ENCODE assay signal across 22 mouse cellular contexts in the genomic region with DNA sequence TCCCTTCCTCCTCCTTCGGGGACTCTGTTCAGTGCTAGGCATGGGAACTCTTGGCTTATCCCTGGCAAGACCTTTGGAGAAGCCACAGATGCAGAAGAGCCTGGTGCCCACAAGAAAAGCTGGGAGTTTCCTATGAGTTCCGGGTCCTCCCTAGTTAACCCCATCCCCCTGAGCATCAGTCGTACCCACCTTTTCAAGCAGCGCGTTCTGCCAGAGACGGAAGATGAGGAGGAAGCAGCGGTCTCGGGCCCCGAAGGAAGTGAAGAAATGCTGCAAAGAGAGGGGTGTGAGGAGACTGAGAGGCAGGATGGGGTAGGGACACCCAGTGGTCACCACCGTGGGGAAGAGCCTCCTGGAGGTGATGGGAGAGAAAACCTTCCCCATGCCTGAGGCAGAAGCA.
"Had no signal": no experiment of that assay in that cellular context is flagged by ENCODE, and none has a peak within 500 bp of the region (broad histone marks: within the 10 kb centered on the region; RNA-seq: fewer than 3 reads in every experiment).

No protein-coding gene starts in this region.

- ATAC-seq: liver, postnatal 0 days; lung, postnatal 0 days; midbrain, embryonic 15.5 days had no signal

- H3K4me2 ChIP-seq: limb, embryonic 12.5 days; limb, embryonic 15.5 days; liver, embryonic 11.5 days; lung, embryonic 14.5 days; midbrain, embryonic 12.5 days; midbrain, embryonic 15.5 days; neural tube, embryonic 12.5 days; neural tube, embryonic 15.5 days had no signal

- H3K27ac ChIP-seq: limb, embryonic 12.5 days; limb, embryonic 15.5 days; liver, embryonic 14.5 days; macrophage; midbrain, embryonic 12.5 days; midbrain, embryonic 15.5 days; neural tube, embryonic 12.5 days; neural tube, embryonic 15.5 days; stomach, postnatal 0 days had no signal

- H3K9me3 ChIP-seq: limb, embryonic 12.5 days; limb, embryonic 15.5 days; midbrain, embryonic 12.5 days; midbrain, embryonic 15.5 days; neural tube, embryonic 12.5 days; neural tube, embryonic 15.5 days had no signal

- H3K4me1 ChIP-seq: limb, embryonic 15.5 days; midbrain, embryonic 12.5 days; midbrain, embryonic 15.5 days; neural tube, embryonic 12.5 days had no signal

- H3K4me3 ChIP-seq: limb, embryonic 12.5 days; limb, embryonic 15.5 days; midbrain, embryonic 12.5 days; midbrain, embryonic 15.5 days; neural tube, embryonic 12.5 days; neural tube, embryonic 15.5 days had no signal

- H3K27me3 ChIP-seq: limb, embryonic 12.5 days; limb, embryonic 15.5 days; midbrain, embryonic 12.5 days; midbrain, embryonic 15.5 days; neural tube, embryonic 12.5 days; neural tube, embryonic 15.5 days had no signal

- DNase-seq: kidney, postnatal 14 days; kidney, postnatal 4 days; left cerebral cortex, postnatal 4 days; liver, postnatal 0 days; lung, embryonic 14.5 days; right cerebral cortex, adult 18-20 months; right cerebral cortex, postnatal 14 days; right cerebral cortex, postnatal 4 days; thymus, adult 2 months; thymus, postnatal 14 days; thymus, postnatal 4 days had no signal

- H3K9ac ChIP-seq: limb, embryonic 12.5 days; limb, embryonic 15.5 days; liver, embryonic 14.5 days; liver, postnatal 0 days; lung, embryonic 14.5 days; midbrain, embryonic 12.5 days; midbrain, embryonic 15.5 days; neural tube, embryonic 12.5 days; neural tube, embryonic 15.5 days had no signal
